Mouse (Mus musculus) lung, embryonic 14.5 days (tissue): ENCODE data around the gene Spsb1. TPM values are rescaled to one million over a fixed set of nuclear protein-coding genes. Genes with fewer than 3 reads are reported as not detected.

ENCODE experiments used
- ATAC-seq: fragments of 200-750 bp; cut with Nextera tagmentation; 2 replicates; pipeline ENCODE4 v1.8.0; 2017; ENCODE audit warnings: mild to moderate bottlenecking, moderate TSS enrichment, moderate library complexity; ENCODE audit not compliant: insufficient read depth
- DNase-seq: peaks from one replicate; pipeline ENCODE4 v3.0.0-alpha.2; 2015
- H3K27ac ChIP-seq: fragments of 300-500 bp; sonication (generic); 2 replicates; pipeline ENCODE4 v1.5.1; 2014; ENCODE audit warnings: low read depth, mild to moderate bottlenecking, moderate library complexity
- H3K27me3 ChIP-seq: fragments of 300-500 bp; sonication (generic); 2 replicates; pipeline ENCODE4 v1.6.1; 2014; ENCODE audit warnings: low read length, control low read depth; ENCODE audit not compliant: insufficient read depth
- H3K36me3 ChIP-seq: fragments of 300-500 bp; sonication (generic); 2 replicates; pipeline ENCODE4 v1.6.1; 2014; ENCODE audit warnings: control low read depth; ENCODE audit not compliant: insufficient read depth
- H3K4me1 ChIP-seq: fragments of 300-500 bp; sonication (generic); 2 replicates; pipeline ENCODE4 v1.6.1; 2014; ENCODE audit warnings: antibody characterized with exemption, control low read depth; ENCODE audit not compliant: insufficient read depth
- H3K4me2 ChIP-seq: fragments of 300-500 bp; sonication (generic); 2 replicates; pipeline ENCODE4 v1.6.1; 2014; ENCODE audit warnings: mild to moderate bottlenecking
- H3K4me3 ChIP-seq: fragments of 300-500 bp; sonication (generic); 2 replicates; pipeline ENCODE4 v1.5.1; 2014; ENCODE audit warnings: low read depth, low read length
- H3K9ac ChIP-seq: fragments of 300-500 bp; sonication (generic); 2 replicates; pipeline ENCODE4 v1.6.1; 2014
- H3K9me3 ChIP-seq: fragments of 300-500 bp; sonication (generic); 2 replicates; pipeline ENCODE4 v1.6.1; 2016; ENCODE audit warnings: low read depth, low read length, control low read depth
- CTCF ChIP-seq: IDR thresholded peaks from 2 replicates; pipeline ENCODE4 v1.5.1; 2016; ENCODE audit warnings: antibody characterized with exemption, low read depth
- WGBS: fragments of 180-500 bp; shearing (Covaris S2); extraction: QIAGEN DNeasy Blood & Tissue Kit; methylation state at CpG from one replicate; pipeline ENCODE4 v1.1.7; 2014; 5-methylcytosine and 5-hydroxymethylcytosine counted together
- polyA plus RNA-seq: library from polyadenylated mRNA; unstranded; fragments of >200 nt; fragmentation: Nextera tagmentation; extraction: Ambion mirVana; gene quantifications from 2 replicates; pipeline ENCODE4 v1.2.1, GENCODE M21; 2014

The Spsb1 gene
- polyA plus RNA-seq: 17.0 and 17.1 TPM in 2 replicates

- H3K36me3 ChIP-seq: no peaks in the 10 kb centered on the region
- H3K4me1 ChIP-seq: peaks cover 3% of the 10 kb centered on the region; the same call in 1 of the 2 replicates
- H3K27me3 ChIP-seq: peaks cover 24% of the 10 kb centered on the region
- TF ChIP-seq CTCF: no peak
- peak; percentile 90 for ATAC-seq
- DNase-seq: peak; percentile 97
- H3K4me3 ChIP-seq: peak within 1 kb of the TSS; percentile 67
- H3K27ac ChIP-seq: peak within 1 kb of the TSS; percentile 51; the same call in 1 of the 2 replicates
- H3K9me3 ChIP-seq: no peaks in the 10 kb centered on the region
- H3K4me2 ChIP-seq: peak within 1 kb of the TSS; percentile 97
- peak within 1 kb of the TSS; percentile 70 for H3K9ac ChIP-seq
- WGBS: under 1% methylated on average over 46 of the region's 51 CpGs
Observed at GRCm38 (mm10) chr4:149954893-149955439, at the start of gene Spsb1. TSS of gene Spsb1 (minus strand) at chr4:149955043.

DNA sequence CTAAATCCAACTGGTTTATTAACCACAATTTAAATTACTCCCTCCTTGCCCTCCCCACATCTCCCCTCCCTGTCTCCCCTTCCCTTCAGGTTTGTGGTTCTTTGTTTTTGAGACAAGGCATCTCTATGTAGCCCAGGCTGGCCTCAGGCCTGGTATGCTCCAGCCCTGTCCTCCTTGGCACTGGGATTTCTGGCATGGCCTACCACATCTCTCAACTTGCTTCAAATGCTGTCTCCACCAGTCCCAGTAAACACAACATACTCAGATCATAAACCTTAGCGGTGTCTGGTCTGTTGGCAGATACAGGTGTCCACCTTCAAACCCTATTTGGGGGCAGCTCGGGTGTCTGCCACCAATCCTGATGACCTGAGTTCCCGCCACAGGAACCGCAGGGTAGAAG lies 48.8 kb upstream of the Spsb1 start:
- H3K9ac ChIP-seq: no peak overlapping the region
- no peak overlapping the region for H3K4me3 ChIP-seq
- ATAC-seq (no peak), DNase-seq (no peak)
- 53% methylated on average over 4 of the region's 4 CpGs for WGBS
- H3K36me3 ChIP-seq: no peaks in the 10 kb centered on the region
- H3K27me3 ChIP-seq: no peaks in the 10 kb centered on the region
- no peaks in the 10 kb centered on the region for H3K9me3 ChIP-seq
- peak overlapping the region; percentile 61 for H3K27ac ChIP-seq
- H3K4me2 ChIP-seq: peak overlapping the region; percentile 41
- H3K4me1 ChIP-seq: peaks cover 63% of the 10 kb centered on the region
- TF ChIP-seq CTCF: no peak

DNA sequence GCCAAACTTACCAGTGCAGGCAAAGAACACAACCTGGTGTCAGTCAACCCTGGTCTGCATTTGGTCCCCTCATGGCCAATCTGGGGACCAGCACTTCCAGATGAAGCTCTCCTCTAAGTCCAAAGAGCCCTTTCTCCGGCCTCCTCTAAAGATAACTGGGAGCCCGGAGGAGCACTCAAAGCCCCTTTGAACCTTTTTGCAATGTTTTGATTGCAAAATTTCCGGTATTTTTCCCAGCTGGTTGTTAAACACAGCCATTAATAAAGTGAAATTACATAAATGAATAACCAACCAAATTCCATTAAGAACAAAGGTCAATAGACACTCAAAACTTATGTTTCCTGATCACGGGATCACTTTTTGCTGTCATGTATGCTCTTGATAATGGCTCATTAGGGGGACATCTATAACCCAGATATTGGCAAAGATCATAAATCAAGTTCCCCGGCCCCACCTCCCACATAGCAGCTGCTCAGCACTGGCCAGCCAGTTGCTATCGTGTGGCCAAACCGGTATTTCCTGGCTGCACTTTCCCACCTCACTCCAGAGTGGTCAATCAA lies 48.3 kb upstream of the Spsb1 start:
- Histone ChIP-seq H3K9me3 (no peaks in the 10 kb centered on the region), H3K9ac (no peak overlapping the region), H3K4me2 (peak overlapping the region; percentile 41), H3K4me3 (no peak overlapping the region), H3K36me3 (no peaks in the 10 kb centered on the region), H3K27me3 (no peaks in the 10 kb centered on the region), H3K4me1 (peaks cover 62% of the 10 kb centered on the region), H3K27ac (peak overlapping the region; percentile 63)
- ATAC-seq (peak; percentile 22; the same call in 1 of the 2 replicates), DNase-seq (peak; percentile 81)
- WGBS: 7% methylated on average over 7 of the region's 7 CpGs
- TF ChIP-seq CTCF: no peak

- no peak for TF ChIP-seq CTCF
- ATAC-seq (peak; percentile 15; the same call in 1 of the 2 replicates), DNase-seq (peak; percentile 34)
- Histone ChIP-seq H3K36me3 (no peaks in the 10 kb centered on the region), H3K27me3 (no peaks in the 10 kb centered on the region), H3K4me3 (no peak overlapping the region; the same call in 1 of the 2 replicates), H3K27ac (peak overlapping the region; percentile 63), H3K9ac (no peak overlapping the region), H3K4me1 (peaks cover 55% of the 10 kb centered on the region), H3K9me3 (no peaks in the 10 kb centered on the region), H3K4me2 (peak overlapping the region; percentile 41)
- WGBS: 35% methylated on average over 12 of the region's 12 CpGs
Observed at GRCm38 (mm10) chr4:150002021-150002528, 47.2 kb upstream of the Spsb1 start.

- H3K4me2 ChIP-seq: peak overlapping the region; percentile 41; the same call in 1 of the 2 replicates
- H3K27me3 ChIP-seq: no peaks in the 10 kb centered on the region
- H3K4me1 ChIP-seq: peaks cover 49% of the 10 kb centered on the region
- TF ChIP-seq CTCF: no peak
- DNase-seq: peak; percentile 34
- H3K9ac ChIP-seq: no peak overlapping the region
- no peaks in the 10 kb centered on the region for H3K36me3 ChIP-seq
- WGBS: 43% methylated on average over 10 of the region's 10 CpGs
- H3K27ac ChIP-seq: peak overlapping the region; percentile 31
- no peak overlapping the region for H3K4me3 ChIP-seq
- no peak for ATAC-seq
- H3K9me3 ChIP-seq: no peaks in the 10 kb centered on the region
Observed at GRCm38 (mm10) chr4:150001221-150001860, 46.5 kb upstream of the Spsb1 start.

- WGBS: 69% methylated on average over 15 of the region's 15 CpGs
- peaks cover 4% of the 10 kb centered on the region; the same call in 1 of the 2 replicates for H3K36me3 ChIP-seq
- peaks cover 44% of the 10 kb centered on the region for H3K4me1 ChIP-seq
- H3K27me3 ChIP-seq: no peaks in the 10 kb centered on the region
- ATAC-seq (no peak), DNase-seq (peak; percentile 50)
- H3K9me3 ChIP-seq: no peaks in the 10 kb centered on the region
- no peak overlapping the region for H3K27ac ChIP-seq
- no peak for TF ChIP-seq CTCF
- no peak overlapping the region for H3K4me2 ChIP-seq
- H3K4me3 ChIP-seq: no peak overlapping the region
- H3K9ac ChIP-seq: no peak overlapping the region
Observed at GRCm38 (mm10) chr4:149999931-150000555, 45.2 kb upstream of the Spsb1 start.

- DNase-seq (no peak), ATAC-seq (no peak)
- peaks cover 4% of the 10 kb centered on the region; the same call in 1 of the 2 replicates for H3K36me3 ChIP-seq
- no peak for TF ChIP-seq CTCF
- no peaks in the 10 kb centered on the region for H3K27me3 ChIP-seq
- no peak overlapping the region for H3K9ac ChIP-seq
- no peak overlapping the region for H3K4me3 ChIP-seq
- H3K4me2 ChIP-seq: no peak overlapping the region
- 69% methylated on average over 9 of the region's 9 CpGs for WGBS
- no peak overlapping the region for H3K27ac ChIP-seq
- H3K9me3 ChIP-seq: no peaks in the 10 kb centered on the region
- peaks cover 44% of the 10 kb centered on the region for H3K4me1 ChIP-seq
Observed at GRCm38 (mm10) chr4:149999510-149999900, 44.7 kb upstream of the Spsb1 start.
